Mouse (Mus musculus) liver, embryonic 14.5 days (tissue): ENCODE measurements around the gene Cdc14b. TPM values are rescaled to one million over a fixed set of nuclear protein-coding genes. Genes with fewer than 3 reads are reported as not detected.

Experiments used
- ATAC-seq: fragments of 200-750 bp; cut with Nextera tagmentation; 2 replicates; pipeline ENCODE4 v1.8.0; 2017; ENCODE audit warnings: moderate number of reproducible peaks, mild to moderate bottlenecking, moderate library complexity; ENCODE audit not compliant: insufficient read depth
- DNase-seq, 3 experiments: peaks; one replicate each; pipeline ENCODE4 v3.0.0-alpha.2; 2012 to 2013; ENCODE audit warnings: low read depth in 3 of 3, low spot score in 3 of 3
- H3K27ac ChIP-seq: fragments of 300-500 bp; sonication (generic); 2 replicates; pipeline ENCODE4 v1.5.1; 2014; ENCODE audit warnings: moderate library complexity, mild to moderate bottlenecking, control low read depth, inconsistent platforms
- H3K27me3 ChIP-seq: fragments of 300-500 bp; sonication (generic); 2 replicates; pipeline ENCODE4 v1.6.1; 2014; ENCODE audit warnings: mild to moderate bottlenecking, low read length, moderate library complexity; ENCODE audit not compliant: control insufficient read depth, insufficient read depth
- H3K36me3 ChIP-seq: fragments of 300-500 bp; sonication (generic); replicated peaks from 2 replicates; pipeline ENCODE4 v1.6.1; 2014; ENCODE audit warnings: low read depth; ENCODE audit not compliant: control insufficient read depth, insufficient read depth
- H3K4me1 ChIP-seq, 2 experiments: fragments of 200-500 bp in 1 of 2; fragments of 300-500 bp in 1 of 2; sonication (generic) in 1 of 2; replicated peaks; 2 replicates each; pipeline ENCODE4 v1.6.1; 2012 to 2014; ENCODE audit warnings: antibody characterized with exemption in 1 of 2, inconsistent platforms in 1 of 2, low read length in 1 of 2; ENCODE audit not compliant: control insufficient read depth in 2 of 2, insufficient read depth in 2 of 2
- H3K4me2 ChIP-seq: fragments of 300-500 bp; sonication (generic); 2 replicates; pipeline ENCODE4 v1.6.1; 2014; ENCODE audit warnings: low read depth, mild to moderate bottlenecking, control low read depth, moderate library complexity
- H3K4me3 ChIP-seq, 2 experiments: fragments of 200-500 bp in 1 of 2; fragments of 300-500 bp in 1 of 2; sonication (generic) in 1 of 2; 2 replicates each; pipeline ENCODE4 v1.5.1; 2012 to 2014; ENCODE audit warnings: low read depth in 2 of 2, low read length in 2 of 2, mild to moderate bottlenecking in 2 of 2, control low read depth in 1 of 2, inconsistent platforms in 1 of 2, moderate library complexity in 1 of 2; ENCODE audit not compliant: insufficient read depth in 1 of 2
- H3K9ac ChIP-seq: fragments of 300-500 bp; sonication (generic); replicated peaks from 2 replicates; pipeline ENCODE4 v1.6.1; 2014; ENCODE audit warnings: mild to moderate bottlenecking, control low read depth, moderate library complexity
- H3K9me3 ChIP-seq: fragments of 300-500 bp; sonication (generic); 2 replicates; pipeline ENCODE4 v1.6.1; 2016; ENCODE audit warnings: low read length, mixed read lengths; ENCODE audit not compliant: control insufficient read depth
- CTCF ChIP-seq: IDR thresholded peaks from 2 replicates; pipeline ENCODE4 v1.5.1; 2016; ENCODE audit warnings: antibody characterized with exemption, low read depth, control low read depth
- EP300 ChIP-seq: IDR thresholded peaks from 2 replicates; pipeline ENCODE4 v1.6.1; 2016; ENCODE audit warnings: antibody characterized with exemption, low read depth
- WGBS: fragments of 180-500 bp; shearing (Covaris S2); extraction: QIAGEN DNeasy Blood & Tissue Kit; methylation state at CpG from one replicate; pipeline ENCODE4 v1.1.7; 2014; ENCODE audit not compliant: insufficient replicate concordance; 5-methylcytosine and 5-hydroxymethylcytosine counted together
- polyA plus RNA-seq, 2 experiments: library from polyadenylated mRNA; depleted of rRNA in 1 of 2; stranded (reverse) in 1 of 2; unstranded in 1 of 2; fragments of >200 nt; fragmentation: Nextera tagmentation in 1 of 2; extraction: Ambion mirVana in 1 of 2; gene quantifications; 2 replicates each; pipeline versions ENCODE4 v1.2.1 to v1.2.3; 2012 to 2014

Gene Cdc14b
- polyA plus RNA-seq, 2 experiments: 4.1 to 5.6 TPM

- peak; percentile 70 for TF ChIP-seq CTCF
- TF ChIP-seq EP300: no peak
- Histone ChIP-seq H3K27me3 (no peaks in the 10 kb centered on the region), H3K27ac (no peak overlapping the region), H3K4me3 (no peak overlapping the region), H3K9me3 (no peaks in the 10 kb centered on the region), H3K9ac (no peak overlapping the region), H3K36me3 (no peaks in the 10 kb centered on the region), H3K4me1 (peaks cover 0 to 5% of the 10 kb centered on the region in 2 experiments; a peak in 1 of 4 replicates), H3K4me2 (no peak overlapping the region)
- DNase-seq: peak in 2 of 3 experiments; percentile 47 to 53
- ATAC-seq: peak; percentile 44; the same call in 1 of the 2 replicates
- WGBS: 50% methylated on average over 3 of the region's 3 CpGs
Observed at GRCm38 (mm10) chr13:64180888-64181287, 94.2 kb downstream of the Cdc14b start.

GRCm38 (mm10) chr13:64180300-64180699 lies 94.8 kb downstream of the Cdc14b start:
- ATAC-seq (no peak), DNase-seq (no peak)
- H3K27ac ChIP-seq: no peak overlapping the region
- no peak overlapping the region for H3K9ac ChIP-seq
- H3K36me3 ChIP-seq: no peaks in the 10 kb centered on the region
- H3K9me3 ChIP-seq: no peaks in the 10 kb centered on the region
- H3K4me3 ChIP-seq: no peak overlapping the region
- no peaks in the 10 kb centered on the region for H3K27me3 ChIP-seq
- no peak overlapping the region for H3K4me2 ChIP-seq
- TF ChIP-seq CTCF (peak; percentile 54), EP300 (no peak)
- 54% methylated on average over 4 of the region's 4 CpGs for WGBS
- peaks cover 0 to 5% of the 10 kb centered on the region in 2 experiments; a peak in 1 of 4 replicates for H3K4me1 ChIP-seq

GRCm38 (mm10) chr13:64178746-64179652 lies 96.1 kb downstream of the Cdc14b start:
- no peak overlapping the region for H3K4me2 ChIP-seq
- no peak overlapping the region for H3K9ac ChIP-seq
- no peaks in the 10 kb centered on the region for H3K27me3 ChIP-seq
- DNase-seq (no peak), ATAC-seq (0 out of 2 replicates have a peak, but pooled peaks have one; percentile 22)
- H3K4me3 ChIP-seq: no peak overlapping the region
- WGBS: 65% methylated on average over 13 of the region's 13 CpGs
- no peak overlapping the region for H3K27ac ChIP-seq
- no peak for TF ChIP-seq EP300
- TF ChIP-seq CTCF: no peak
- no peaks in the 10 kb centered on the region for H3K9me3 ChIP-seq
- no peaks in the 10 kb centered on the region for H3K36me3 ChIP-seq
- H3K4me1 ChIP-seq: peaks cover 0 to 5% of the 10 kb centered on the region in 2 experiments; a peak in 1 of 4 replicates

- no peak for TF ChIP-seq CTCF
- DNase-seq: no peak
- Histone ChIP-seq H3K9me3 (no peaks in the 10 kb centered on the region), H3K9ac (no peak overlapping the region), H3K36me3 (no peaks in the 10 kb centered on the region), H3K27ac (no peak overlapping the region), H3K4me3 (no peak overlapping the region), H3K4me2 (no peak overlapping the region), H3K4me1 (peaks cover 0 to 2% of the 10 kb centered on the region in 2 experiments; a peak in 1 of 4 replicates), H3K27me3 (no peaks in the 10 kb centered on the region)
- no peak for ATAC-seq
- WGBS: 66% methylated on average over 7 of the region's 7 CpGs
Observed at GRCm38 (mm10) chr13:64178000-64178399, 97.1 kb downstream of the Cdc14b start.

GRCm38 (mm10) chr13:64169746-64170145 lies 105.3 kb downstream of the Cdc14b start:
- no peak for DNase-seq

More at GRCm38 (mm10) chr13:64169746-64170145, 105.3 kb downstream of the Cdc14b start:
- no peak overlapping the region for H3K4me2 ChIP-seq
- H3K9me3 ChIP-seq: no peaks in the 10 kb centered on the region
- H3K4me1 ChIP-seq: no peaks in the 10 kb centered on the region
- no peaks in the 10 kb centered on the region for H3K36me3 ChIP-seq
- H3K4me3 ChIP-seq: no peak overlapping the region
- 92% methylated on average over 25 of the region's 25 CpGs for WGBS
- no peaks in the 10 kb centered on the region for H3K27me3 ChIP-seq
- no peak for ATAC-seq
- H3K27ac ChIP-seq: no peak overlapping the region
- H3K9ac ChIP-seq: no peak overlapping the region
- no peak for TF ChIP-seq CTCF
- no peak for TF ChIP-seq EP300
